Mouse (Mus musculus) G1E (cell line): Measurements from ENCODE around the gene Rnf214.

Experiments used
- CTCF ChIP-seq: IDR thresholded peaks from 2 replicates; pipeline ENCODE4 v1.5.1; 2012; ENCODE audit warnings: low read depth, low read length, inconsistent platforms, mixed read lengths
- GATA1 ChIP-seq: IDR thresholded peaks from 2 replicates; pipeline ENCODE4 v1.6.1; 2012; ENCODE audit warnings: borderline replicate concordance, low read length, inconsistent platforms, mixed read lengths
- GATA2 ChIP-seq: IDR thresholded peaks from 2 replicates; pipeline ENCODE4 v1.6.1; 2012; ENCODE audit warnings: low read depth, low read length, inconsistent platforms, borderline replicate concordance
- TAL1 ChIP-seq: conservative IDR thresholded peaks from 2 replicates; pipeline ENCODE4 v1.6.1; 2012; ENCODE audit warnings: low read depth, low read length, inconsistent platforms, mixed read lengths

DNA sequence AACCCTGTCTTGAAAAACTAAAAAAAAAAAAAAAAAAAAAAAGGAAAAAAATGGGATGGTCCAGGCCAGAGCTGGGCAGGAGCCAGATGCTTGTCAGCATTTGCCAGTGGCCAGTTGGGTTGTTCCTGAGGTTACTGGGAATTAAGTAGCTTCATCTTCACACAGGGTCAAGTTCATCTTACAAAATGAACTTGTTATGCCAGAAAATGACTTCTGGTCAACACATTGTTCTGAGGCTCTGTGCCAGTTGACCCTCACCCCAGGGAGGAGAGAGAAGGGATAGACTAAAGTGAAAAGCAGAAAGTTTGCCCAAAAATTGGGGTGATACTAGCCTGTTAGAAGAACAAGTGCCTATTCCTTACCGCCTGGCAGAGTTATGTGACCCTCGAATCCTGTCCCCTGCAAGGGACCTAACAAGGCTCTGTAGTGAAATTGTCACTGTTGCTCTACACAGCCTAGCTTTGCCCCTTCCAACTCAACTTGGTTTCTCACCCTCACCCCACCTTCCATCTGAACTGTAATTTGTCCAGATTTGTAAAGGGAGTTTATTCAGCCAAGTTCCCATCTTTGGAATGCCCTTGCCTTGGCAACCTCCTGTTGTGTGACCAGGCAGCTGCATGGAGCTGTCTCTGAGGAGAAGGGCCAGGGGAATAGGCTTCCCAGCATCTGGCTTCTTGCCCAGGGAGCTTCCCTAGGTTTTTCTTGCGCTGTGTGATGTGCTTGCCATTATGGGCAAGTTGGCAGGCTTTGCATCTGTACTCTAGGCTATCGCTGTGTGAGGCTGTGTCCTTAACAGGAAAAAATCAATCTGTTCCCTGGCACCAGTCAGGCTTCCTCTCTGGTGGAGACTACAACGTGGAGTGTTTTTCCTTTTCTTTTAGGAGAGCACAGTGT lies 10.6 kb upstream of the Rnf214 start:
- TF ChIP-seq CTCF = no peak
- TF ChIP-seq GATA1 = no peak
- TF ChIP-seq TAL1 = no peak
- TF ChIP-seq GATA2 = no peak
